ENCODE assay signal across 11 mouse cellular contexts in genomic region chr7:79734563-79734962, GRCm38 (mm10). TPM values are rescaled to one million over a fixed set of nuclear protein-coding genes. Genes with fewer than 3 reads are reported as not detected.
DNase-seq lines count a peak whose midpoint lies in the region; ATAC-seq and TF ChIP-seq lines count a peak whose summit lies in the region.
"Had no signal": no experiment of that assay in that cellular context is flagged by ENCODE, and none has a peak within 500 bp of the region (broad histone marks: within the 10 kb centered on the region; RNA-seq: fewer than 3 reads in every experiment).

No protein-coding gene starts in this region.

- H3K9ac ChIP-seq in heart, embryonic 12.5 days, result no peak overlapping the region
- no peak overlapping the region for H3K9ac ChIP-seq in intestine, embryonic 14.5 days (ENCODE audit: low read length)
- H3K9ac ChIP-seq in stomach, postnatal 0 days (ENCODE audit: low read length), result no peak overlapping the region
- no peak overlapping the region for H3K9ac ChIP-seq in midbrain, postnatal 0 days (replicated peaks; ENCODE audit: low read length, poor library complexity, severe bottlenecking)
- H3K9ac ChIP-seq: embryonic facial prominence, embryonic 13.5 days had no signal

- no peak for ATAC-seq in heart, embryonic 12.5 days (ENCODE audit: insufficient number of reproducible peaks, low FRiP score)
- peak; percentile 57; the same call in 1 of the 2 replicates for ATAC-seq in intestine, embryonic 14.5 days (replicated peaks; ENCODE audit: low FRiP score, low TSS enrichment, low read depth)
- ATAC-seq in stomach, postnatal 0 days (ENCODE audit: low FRiP score, low TSS enrichment), result no peak
- no peak for ATAC-seq in megakaryocyte, adult 5-6 weeks (ENCODE audit: poor library complexity, severe bottlenecking)
- ATAC-seq in midbrain, postnatal 0 days (ENCODE audit: low FRiP score), result no peak

- no peak overlapping the region for H3K4me2 ChIP-seq in heart, embryonic 12.5 days
- H3K4me2 ChIP-seq in intestine, embryonic 14.5 days (ENCODE audit: low read length), result no peak overlapping the region
- no peak overlapping the region for H3K4me2 ChIP-seq in stomach, postnatal 0 days (replicated peaks; ENCODE audit: low read depth)
- no peak overlapping the region for H3K4me2 ChIP-seq in midbrain, postnatal 0 days (ENCODE audit: low read depth, low read length, poor library complexity, severe bottlenecking)
- H3K4me2 ChIP-seq: embryonic facial prominence, embryonic 13.5 days had no signal

- H3K27ac ChIP-seq in heart, embryonic 12.5 days (ENCODE audit: poor library complexity, severe bottlenecking), result no peak overlapping the region
- H3K27ac ChIP-seq in intestine, embryonic 14.5 days (ENCODE audit: low read depth), result no peak overlapping the region
- no peak overlapping the region for H3K27ac ChIP-seq in stomach, postnatal 0 days (replicated peaks)
- H3K27ac ChIP-seq in midbrain, postnatal 0 days (ENCODE audit: low read depth, low read length), result no peak overlapping the region
- H3K27ac ChIP-seq: embryonic facial prominence, embryonic 13.5 days had no signal

- 75% methylated on average over 8 of the region's 8 CpGs for WGBS in heart, embryonic 12.5 days
- 72% methylated on average over 8 of the region's 8 CpGs for WGBS in intestine, embryonic 14.5 days
- 20% methylated on average over 8 of the region's 8 CpGs for WGBS in large intestine, adult 2 months
- 66% methylated on average over 8 of the region's 8 CpGs for WGBS in stomach, postnatal 0 days
- 81% methylated on average over 8 of the region's 8 CpGs for WGBS in midbrain, postnatal 0 days

- peak; percentile 67 for DNase-seq in heart, adult 8-10 months (ENCODE audit: low spot score)
- peak; percentile 73 for DNase-seq in adrenal gland, postnatal 25 days
- no peak for DNase-seq in intestine, embryonic 14.5 days (ENCODE audit: low spot score)
- DNase-seq in large intestine, adult 2 months (ENCODE audit: low read depth, low spot score), result peak; percentile 89
- DNase-seq in stomach, postnatal 0 days (ENCODE audit: low spot score), result no peak
- DNase-seq in midbrain, postnatal 0 days (ENCODE audit: low spot score), result no peak

- no peak for TF ChIP-seq CTCF in stomach, postnatal 0 days (IDR thresholded peaks at IDR 0.05; ENCODE audit: low read depth)
- no peak for TF ChIP-seq CTCF in midbrain, postnatal 0 days (IDR thresholded peaks at IDR 0.05)

- H3K4me3 ChIP-seq in heart, embryonic 12.5 days, result no peak overlapping the region
- H3K4me3 ChIP-seq in intestine, embryonic 14.5 days (ENCODE audit: low read depth, low read length), result no peak overlapping the region
- no peak overlapping the region for H3K4me3 ChIP-seq in stomach, postnatal 0 days (ENCODE audit: low read depth, low read length)
- H3K4me3 ChIP-seq in midbrain, postnatal 0 days (ENCODE audit: low read depth, low read length), result no peak overlapping the region
- H3K4me3 ChIP-seq: embryonic facial prominence, embryonic 13.5 days had no signal

- TF ChIP-seq EP300 in stomach, postnatal 0 days (optimal IDR thresholded peaks at IDR 0.05), result no peak

- no peaks in the 10 kb centered on the region for H3K4me1 ChIP-seq in heart, embryonic 12.5 days (replicated peaks)
- no peaks in the 10 kb centered on the region for H3K4me1 ChIP-seq in intestine, embryonic 14.5 days (replicated peaks; ENCODE audit: control insufficient read depth, insufficient read depth, low read length)
- H3K4me1 ChIP-seq in stomach, postnatal 0 days (replicated peaks; ENCODE audit: control insufficient read depth, insufficient read depth), result no peaks in the 10 kb centered on the region
- H3K4me1 ChIP-seq in midbrain, postnatal 0 days (ENCODE audit: insufficient read depth, low read length), result no peaks in the 10 kb centered on the region
- H3K4me1 ChIP-seq: embryonic facial prominence, embryonic 13.5 days had no signal

- peaks cover 11% of the 10 kb centered on the region; the same call in 1 of the 2 replicates for H3K36me3 ChIP-seq in heart, embryonic 12.5 days
- peaks cover 14% of the 10 kb centered on the region; the same call in 1 of the 2 replicates for H3K36me3 ChIP-seq in intestine, embryonic 14.5 days (ENCODE audit: control insufficient read depth, insufficient read depth, low read length)
- no peaks in the 10 kb centered on the region for H3K36me3 ChIP-seq in stomach, postnatal 0 days (ENCODE audit: control insufficient read depth, insufficient read depth, low read length)
- no peaks in the 10 kb centered on the region for H3K36me3 ChIP-seq in midbrain, postnatal 0 days (ENCODE audit: insufficient read depth, low read length)

- no peaks in the 10 kb centered on the region for H3K9me3 ChIP-seq in heart, embryonic 12.5 days (replicated peaks)
- no peaks in the 10 kb centered on the region for H3K9me3 ChIP-seq in intestine, embryonic 14.5 days (ENCODE audit: control insufficient read depth, low read length)
- no peaks in the 10 kb centered on the region for H3K9me3 ChIP-seq in stomach, postnatal 0 days (ENCODE audit: control insufficient read depth, low read length)
- no peaks in the 10 kb centered on the region for H3K9me3 ChIP-seq in midbrain, postnatal 0 days (ENCODE audit: low read length)
- H3K9me3 ChIP-seq: embryonic facial prominence, embryonic 13.5 days had no signal

- peaks cover 25% of the 10 kb centered on the region for H3K27me3 ChIP-seq in heart, embryonic 12.5 days (replicated peaks)
- H3K27me3 ChIP-seq in intestine, embryonic 14.5 days (replicated peaks; ENCODE audit: control insufficient read depth, insufficient read depth, low read length), result no peaks in the 10 kb centered on the region
- no peaks in the 10 kb centered on the region for H3K27me3 ChIP-seq in stomach, postnatal 0 days (ENCODE audit: control insufficient read depth, insufficient read depth, low read length)
- no peaks in the 10 kb centered on the region for H3K27me3 ChIP-seq in midbrain, postnatal 0 days (ENCODE audit: insufficient read depth, low read length)

RNA-seq across cellular contexts. Expression of gene Plin1, which starts 1.9 kb away (rescaled TPM):
- total RNA-seq in heart, adult 8-10 months (2022), result 1 to 10 TPM; 4.4 to 5.6 (median 5.0) TPM
- not detected in 2 replicates for polyA plus RNA-seq in heart, embryonic 12.5 days (2016; fragmentation: Nextera tagmentation; extraction: Ambion mirVana)
- total RNA-seq in adrenal gland, postnatal 25 days (2021), result 312 and 334 TPM in 2 replicates
- not detected in 2 replicates for polyA plus RNA-seq in intestine, embryonic 14.5 days (2014; fragmentation: Nextera tagmentation; extraction: Ambion mirVana)
- 14.5 and 16.5 TPM in 2 replicates for polyA plus RNA-seq in large intestine, adult 2 months (2012; rRNA removed)
- 0.07 TPM in 1 of 2 replicates, not detected in the other for polyA plus RNA-seq in stomach, postnatal 0 days (2015; fragmentation: Nextera tagmentation; extraction: Ambion mirVana)
- total RNA-seq in megakaryocyte, adult 5-6 weeks (2015), result not detected in 2 replicates
- not detected in 2 replicates for total RNA-seq in megakaryocyte, adult 5-6 weeks (2017)
- 0.14 and 0.44 TPM in 2 replicates for total RNA-seq in midbrain, postnatal 0 days (2014; rRNA removed)
- polyA plus RNA-seq in midbrain, postnatal 0 days (2015; fragmentation: Nextera tagmentation; extraction: Ambion mirVana), result 0.23 and 0.33 TPM in 2 replicates
- total RNA-seq: megakaryocyte-erythroid progenitor cell, adult 5-6 weeks had no signal
- polyA plus RNA-seq: embryonic facial prominence, embryonic 13.5 days had no signal

RNA-seq across cellular contexts. Expression of gene Pex11a, which starts 8.4 kb away (rescaled TPM):
- total RNA-seq in heart, adult 8-10 months (2022), result 10 to 100 TPM; 15.7 to 29.2 (median 22.4) TPM
- polyA plus RNA-seq in heart, embryonic 12.5 days (2016; fragmentation: Nextera tagmentation; extraction: Ambion mirVana), result 7.5 and 7.7 TPM in 2 replicates
- 42.6 and 59.9 TPM in 2 replicates for total RNA-seq in adrenal gland, postnatal 25 days (2021)
- polyA plus RNA-seq in intestine, embryonic 14.5 days (2014; fragmentation: Nextera tagmentation; extraction: Ambion mirVana), result 9.0 and 9.3 TPM in 2 replicates
- polyA plus RNA-seq in large intestine, adult 2 months (2012; rRNA removed), result 18.9 and 27.5 TPM in 2 replicates
- polyA plus RNA-seq in stomach, postnatal 0 days (2015; fragmentation: Nextera tagmentation; extraction: Ambion mirVana), result 10.3 and 11.5 TPM in 2 replicates
- total RNA-seq in megakaryocyte, adult 5-6 weeks (2015), result 0.98 and 1.3 TPM in 2 replicates
- total RNA-seq in megakaryocyte, adult 5-6 weeks (2017), result 1.5 and 5.4 TPM in 2 replicates
- total RNA-seq in midbrain, postnatal 0 days (2014; rRNA removed), result 3.4 and 3.6 TPM in 2 replicates
- polyA plus RNA-seq in midbrain, postnatal 0 days (2015; fragmentation: Nextera tagmentation; extraction: Ambion mirVana), result 11.9 and 12.3 TPM in 2 replicates

RNA-seq across cellular contexts. Expression of gene Wdr93, which starts 8.4 kb away (rescaled TPM):
- total RNA-seq in heart, adult 8-10 months (2022), result not detected
- polyA plus RNA-seq in heart, embryonic 12.5 days (2016; fragmentation: Nextera tagmentation; extraction: Ambion mirVana), result 4.4 and 4.9 TPM in 2 replicates
- 1.7 and 2.1 TPM in 2 replicates for total RNA-seq in adrenal gland, postnatal 25 days (2021)
- polyA plus RNA-seq in intestine, embryonic 14.5 days (2014; fragmentation: Nextera tagmentation; extraction: Ambion mirVana), result 0.18 and 0.23 TPM in 2 replicates
- polyA plus RNA-seq in large intestine, adult 2 months (2012; rRNA removed), result 0.05 and 0.10 TPM in 2 replicates
- polyA plus RNA-seq in stomach, postnatal 0 days (2015; fragmentation: Nextera tagmentation; extraction: Ambion mirVana), result 0.04 TPM in 1 of 2 replicates, not detected in the other
- total RNA-seq in megakaryocyte, adult 5-6 weeks (2015), result not detected in 2 replicates
- not detected in 2 replicates for total RNA-seq in megakaryocyte, adult 5-6 weeks (2017)
- total RNA-seq in midbrain, postnatal 0 days (2014; rRNA removed), result 0.19 and 0.27 TPM in 2 replicates
- 0.32 TPM in 1 of 2 replicates, not detected in the other for polyA plus RNA-seq in midbrain, postnatal 0 days (2015; fragmentation: Nextera tagmentation; extraction: Ambion mirVana)
- total RNA-seq: megakaryocyte-erythroid progenitor cell, adult 5-6 weeks had no signal

RNA-seq across cellular contexts. Expression of gene Kif7, which starts 19.0 kb away (rescaled TPM):
- total RNA-seq in heart, adult 8-10 months (2022), result 1 to 10 TPM; 1.2 to 1.4 (median 1.2) TPM
- polyA plus RNA-seq in heart, embryonic 12.5 days (2016; fragmentation: Nextera tagmentation; extraction: Ambion mirVana), result 4.0 and 4.1 TPM in 2 replicates
- 4.5 and 4.6 TPM in 2 replicates for total RNA-seq in adrenal gland, postnatal 25 days (2021)
- 3.8 and 4.1 TPM in 2 replicates for polyA plus RNA-seq in intestine, embryonic 14.5 days (2014; fragmentation: Nextera tagmentation; extraction: Ambion mirVana)
- 0.40 and 0.63 TPM in 2 replicates for polyA plus RNA-seq in large intestine, adult 2 months (2012; rRNA removed)
- polyA plus RNA-seq in stomach, postnatal 0 days (2015; fragmentation: Nextera tagmentation; extraction: Ambion mirVana), result 1.1 and 1.2 TPM in 2 replicates
- 0.11 and 0.13 TPM in 2 replicates for total RNA-seq in megakaryocyte, adult 5-6 weeks (2015)
- 0.51 TPM in 1 of 2 replicates, not detected in the other for total RNA-seq in megakaryocyte, adult 5-6 weeks (2017)
- total RNA-seq in midbrain, postnatal 0 days (2014; rRNA removed), result 5.5 and 5.6 TPM in 2 replicates
- 1.5 and 1.7 TPM in 2 replicates for polyA plus RNA-seq in midbrain, postnatal 0 days (2015; fragmentation: Nextera tagmentation; extraction: Ambion mirVana)

RNA-seq across cellular contexts. Expression of gene Mesp1, which starts 59.0 kb away (rescaled TPM):
- not detected for total RNA-seq in heart, adult 8-10 months (2022)
- polyA plus RNA-seq in heart, embryonic 12.5 days (2016; fragmentation: Nextera tagmentation; extraction: Ambion mirVana), result not detected in 2 replicates
- total RNA-seq in adrenal gland, postnatal 25 days (2021), result not detected in 2 replicates
- polyA plus RNA-seq in intestine, embryonic 14.5 days (2014; fragmentation: Nextera tagmentation; extraction: Ambion mirVana), result 0.13 and 0.19 TPM in 2 replicates
- 0.69 and 0.85 TPM in 2 replicates for polyA plus RNA-seq in large intestine, adult 2 months (2012; rRNA removed)
- polyA plus RNA-seq in stomach, postnatal 0 days (2015; fragmentation: Nextera tagmentation; extraction: Ambion mirVana), result not detected in 2 replicates
- total RNA-seq in megakaryocyte, adult 5-6 weeks (2015), result not detected in 2 replicates
- total RNA-seq in megakaryocyte, adult 5-6 weeks (2017), result not detected in 2 replicates
- total RNA-seq in midbrain, postnatal 0 days (2014; rRNA removed), result 0.27 TPM in 1 of 2 replicates, not detected in the other
- 0.69 and 0.86 TPM in 2 replicates for polyA plus RNA-seq in midbrain, postnatal 0 days (2015; fragmentation: Nextera tagmentation; extraction: Ambion mirVana)
- total RNA-seq: megakaryocyte-erythroid progenitor cell, adult 5-6 weeks had no signal
- polyA plus RNA-seq: embryonic facial prominence, embryonic 13.5 days; neural tube, embryonic 14.5 days had no signal

Comparison
In these comparisons a context has a peak if more than half of its experiments do, and no peak if none do; other contexts are left out.
1. DNase-seq: peak in heart, adult 8-10 months (single experiment), adrenal gland, postnatal 25 days (single experiment) and large intestine, adult 2 months (single experiment); none in intestine, embryonic 14.5 days (single experiment), stomach, postnatal 0 days (single experiment) and midbrain, postnatal 0 days (single experiment).
2. RNA of gene Plin1, which starts 1.9 kb away (polyA plus RNA-seq): 14.5 to 16.5 TPM in large intestine, adult 2 months; 0.23 to 0.33 TPM in midbrain, postnatal 0 days, 0.07 TPM in stomach, postnatal 0 days, not detected in intestine, embryonic 14.5 days and not detected in heart, embryonic 12.5 days; every median in the first group is over 10 times any median in the second.